In genomic region chr5:64704144-64704543, GRCm38 (mm10) we compare ENCODE assay signal across 8 mouse cellular contexts.
DNase-seq lines count a peak whose midpoint lies in the region; ATAC-seq and TF ChIP-seq lines count a peak whose summit lies in the region.

No protein-coding gene starts in this region.

- TF ChIP-seq POLR2A in liver, adult 2 months (IDR thresholded peaks at IDR 0.05; ENCODE audit: extremely low read depth, insufficient read depth, low read length), result no peak

- H3K4me1 ChIP-seq in liver, adult 2 months (ENCODE audit: control insufficient read depth, insufficient read depth, low read length), result peaks cover 13% of the 10 kb centered on the region

- TF ChIP-seq CTCF in liver, adult 2 months (IDR thresholded peaks at IDR 0.05; ENCODE audit: low read depth, low read length), result no peak

- 14% methylated on average over 7 of the region's 7 CpGs for WGBS in liver, adult 2 months

- no peaks in the 10 kb centered on the region for H3K36me3 ChIP-seq in liver, adult 2 months (ENCODE audit: control insufficient read depth, insufficient read depth, low read length)

- no peak overlapping the region for H3K4me3 ChIP-seq in liver, adult 2 months (ENCODE audit: insufficient read depth, low read depth, low read length)

- intact Hi-C loops in gastrocnemius, postnatal 14 days (cut with DNase I; ENCODE audit: low total_unique reads), result loop anchor here (5.0 kb wide), 1 partner anchor 108 kb away; no protein-coding TSS in a partner anchor

- H3K79me2 ChIP-seq in liver, adult 2 months (ENCODE audit: control insufficient read depth, insufficient read depth, low read length), result no peaks in the 10 kb centered on the region

- no peak overlapping the region for H3K27ac ChIP-seq in liver, adult 2 months (replicated peaks; ENCODE audit: insufficient read depth, low read depth, low read length)

- ATAC-seq in megakaryocyte, adult 5-6 weeks (ENCODE audit: poor library complexity, severe bottlenecking), result no peak

- DNase-seq in liver, adult 2 months (ENCODE audit: extremely low read depth, low read depth, low spot score), result peak; percentile 57
- no peak for DNase-seq in liver
- DNase-seq in brain, adult 2 months (ENCODE audit: low read depth, low spot score), result peak; percentile 77
- peak; percentile 73 for DNase-seq in gastrocnemius, postnatal 14 days
- DNase-seq in kidney, postnatal 36 days, result peak; percentile 42 to 73
- DNase-seq in lung, postnatal 36 days, result peak; percentile 82
- DNase-seq in frontal cortex, postnatal 25 days (ENCODE audit: low spot score in 2 of 2), result no peak

- no peaks in the 10 kb centered on the region for H3K27me3 ChIP-seq in liver, adult 2 months (ENCODE audit: control insufficient read depth, insufficient read depth, low read length)

- no peak overlapping the region for H3K9ac ChIP-seq in liver, adult 2 months (ENCODE audit: low read depth, low read length)

Comparison
In these comparisons a context has a peak if more than half of its experiments do, and no peak if none do; other contexts are left out.
1. DNase-seq: peak in liver, adult 2 months (single experiment), brain, adult 2 months (single experiment), gastrocnemius, postnatal 14 days (single experiment), kidney, postnatal 36 days (2 of 2) and lung, postnatal 36 days (single experiment); none in liver (single experiment) and frontal cortex, postnatal 25 days (0 of 2).